Mouse (Mus musculus): ENCODE results near the gene Lrrn3. TPM values are rescaled to one million over a fixed set of nuclear protein-coding genes. Genes with fewer than 3 reads are reported as not detected.

Gene Lrrn3
- total RNA-seq (2021) (10 to 100 TPM; 35.5 to 35.7 TPM), polyA plus RNA-seq (2012; rRNA removed) (1.8 and 2.2 TPM in 2 replicates)
- long read RNA-seq, transcript Lrrn3-201 (2 exons, 3,865 nt), result major isoform, 25 of 29 reads
- long read RNA-seq, partial matches to known transcripts, result 0 of 29 reads
- long read RNA-seq, other reads (novel, unspliced or antisense), result 4 of 29 reads

GRCm38 (mm10) chr12:41486331-41486730, at the start of gene Lrrn3:
Lrrn3 (minus strand) TSS chr12:41486431.
- no peak for DNase-seq

DNA sequence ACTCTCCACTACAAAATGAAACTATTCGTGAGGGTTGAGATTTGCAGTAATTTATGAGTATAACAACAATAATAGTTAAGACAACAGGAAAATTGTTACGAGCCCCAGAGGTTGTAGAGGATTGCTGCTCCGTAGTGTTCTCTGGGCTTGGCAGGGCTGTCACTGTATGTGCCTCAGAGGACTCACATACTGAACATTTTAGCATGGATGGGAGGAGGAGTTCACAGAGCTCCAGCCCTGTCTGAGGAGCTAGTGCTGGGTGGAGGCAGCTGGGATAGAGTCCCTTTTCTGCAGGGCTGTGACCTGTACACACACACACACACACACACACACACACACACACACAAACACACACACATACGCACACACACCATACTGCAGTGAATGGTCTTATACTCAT, 42.2 kb upstream of the Lrrn3 start:
- DNase-seq, result no peak

GRCm38 (mm10) chr12:41526688-41527087, 40.5 kb upstream of the Lrrn3 start:
- DNase-seq, result no peak

DNA sequence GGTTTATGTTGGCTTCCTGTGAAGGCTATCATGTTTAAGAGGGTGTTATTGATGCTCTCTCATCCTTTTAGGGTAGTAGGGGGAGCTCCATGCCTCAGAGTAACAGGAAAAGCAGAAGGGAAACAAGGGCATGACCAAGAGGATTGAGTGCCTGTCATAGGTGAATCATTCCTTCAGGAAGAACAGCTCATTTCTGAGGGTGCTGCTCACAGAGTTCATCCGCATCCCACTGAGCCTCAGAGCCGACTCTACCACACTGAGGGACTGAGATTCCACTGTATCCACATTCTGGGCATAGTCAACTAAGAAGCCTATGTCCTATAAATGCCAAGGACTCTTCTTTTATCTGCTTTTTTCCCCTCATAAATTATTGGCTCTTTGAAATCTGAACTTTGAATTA, 35.4 kb upstream of the Lrrn3 start:
- DNase-seq, result peak; percentile 52

DNA sequence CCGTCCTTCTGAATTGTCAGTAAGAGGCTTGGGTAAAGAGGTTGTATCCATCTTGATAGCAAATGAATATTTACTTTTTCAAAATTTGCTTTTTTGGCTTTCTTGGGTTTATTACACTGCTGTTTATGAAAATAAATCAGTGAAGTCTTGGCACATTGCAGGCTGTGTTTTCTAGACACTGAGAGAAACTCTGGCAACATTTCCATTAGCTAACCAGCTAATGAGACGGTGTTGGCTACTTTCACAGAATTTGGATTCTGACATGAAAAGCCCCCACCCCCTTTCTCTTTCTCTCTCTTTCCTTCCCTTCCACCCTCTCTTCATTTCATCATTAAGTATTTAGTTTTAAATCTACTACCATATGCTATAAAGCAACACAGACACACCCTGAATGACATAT, 34.1 kb upstream of the Lrrn3 start:
- DNase-seq, result no peak

DNA sequence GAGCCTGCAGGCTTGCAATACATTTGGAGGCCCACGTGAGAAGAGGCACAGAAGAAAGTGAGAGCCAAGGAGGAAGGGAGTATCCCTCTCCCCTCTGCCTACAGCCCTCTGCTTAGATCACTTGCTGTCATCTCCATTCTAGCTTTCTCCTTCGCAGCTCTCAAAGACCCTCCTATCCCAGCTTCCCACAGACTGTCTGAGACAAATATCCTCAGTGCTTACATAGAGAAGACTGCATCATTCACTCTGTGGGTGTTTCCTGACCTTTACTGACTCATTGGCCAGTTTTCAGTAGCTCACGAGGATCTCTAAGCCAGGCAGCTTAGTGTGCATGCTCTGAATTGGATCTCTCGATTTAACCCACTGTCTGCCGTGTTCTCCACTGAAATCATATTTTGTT, 32.7 kb upstream of the Lrrn3 start:
- peak; percentile 50 for DNase-seq

- no peak for DNase-seq
These were observed 24.4 kb upstream of the Lrrn3 start for GRCm38 (mm10) chr12:41510588-41510987.

DNA sequence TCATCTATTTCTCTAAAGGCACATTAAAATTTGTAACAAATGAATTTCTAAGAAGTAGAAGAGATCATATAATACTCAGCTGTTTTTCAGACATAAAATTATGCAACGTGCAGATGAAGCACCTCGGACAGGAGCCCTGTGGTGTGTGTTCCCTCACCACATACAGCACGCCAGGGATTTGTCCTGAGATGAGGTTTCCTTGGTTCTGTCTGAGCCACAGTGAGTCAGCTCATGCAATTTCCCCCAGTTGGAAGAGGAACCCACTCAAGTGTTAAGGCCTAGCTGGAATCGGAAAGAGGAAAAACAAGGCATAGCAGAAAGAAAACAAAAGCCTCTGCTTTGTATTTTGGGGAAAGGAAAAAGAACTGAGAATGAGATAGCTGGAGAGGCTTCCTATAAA, 22.4 kb upstream of the Lrrn3 start:
- DNase-seq, result no peak

DNA sequence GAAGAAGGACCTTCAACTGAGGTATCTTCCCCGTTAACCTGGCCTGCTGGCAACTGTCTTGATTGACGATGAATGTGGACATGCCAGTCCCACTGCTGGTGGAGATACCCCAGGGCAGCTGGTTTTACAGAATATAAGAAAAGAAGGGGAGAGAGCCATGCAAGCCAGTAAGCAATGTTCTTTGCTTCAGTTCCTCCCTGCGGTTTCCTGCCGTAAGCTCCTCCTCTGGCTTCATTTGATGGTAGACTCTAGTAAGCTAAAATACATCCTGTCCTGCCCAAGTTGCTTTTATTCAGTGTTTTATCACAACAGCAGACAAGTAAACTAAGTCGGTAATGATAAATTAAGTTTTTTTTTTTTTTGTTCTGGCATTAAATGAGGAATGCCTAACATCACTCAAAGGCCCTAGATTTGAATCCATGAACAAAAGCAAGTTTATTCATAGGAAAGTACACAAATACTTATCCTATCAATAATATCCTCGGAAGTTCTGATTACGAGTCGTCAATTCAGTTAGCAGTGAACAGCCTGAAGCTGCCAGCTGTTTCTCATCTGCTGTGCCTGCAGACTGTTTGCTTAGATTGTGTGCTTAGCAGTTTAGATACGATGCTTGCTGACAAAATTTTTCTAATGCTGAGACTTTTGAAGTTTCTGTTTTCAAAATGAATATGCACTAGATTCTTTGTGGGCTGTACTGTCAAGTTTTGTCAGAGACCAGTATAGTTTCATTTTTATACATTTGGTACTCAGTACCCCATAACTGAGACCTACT, 14.0 kb upstream of the Lrrn3 start:
- DNase-seq, result no peak

DNA sequence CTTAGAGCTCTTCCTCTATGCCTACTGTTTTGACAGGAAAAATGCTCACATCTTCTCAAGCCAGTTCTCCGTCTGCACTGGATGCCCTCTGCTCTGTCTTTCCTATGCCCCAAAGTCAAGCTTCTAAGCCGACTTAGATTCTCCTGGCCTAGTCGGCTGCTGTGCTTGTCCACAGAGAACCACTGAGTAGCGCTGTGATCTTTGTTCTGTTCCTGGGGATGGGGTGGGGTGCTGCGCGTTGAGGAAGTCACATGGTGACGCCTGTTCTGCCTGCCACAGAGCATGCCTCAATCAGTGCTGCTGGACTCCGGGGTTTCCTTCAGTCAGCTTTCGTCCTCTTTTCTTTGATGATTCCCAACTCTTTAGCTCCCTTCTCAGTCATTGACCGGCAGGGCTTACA, 8.4 kb upstream of the Lrrn3 start:
- DNase-seq, result no peak

DNA sequence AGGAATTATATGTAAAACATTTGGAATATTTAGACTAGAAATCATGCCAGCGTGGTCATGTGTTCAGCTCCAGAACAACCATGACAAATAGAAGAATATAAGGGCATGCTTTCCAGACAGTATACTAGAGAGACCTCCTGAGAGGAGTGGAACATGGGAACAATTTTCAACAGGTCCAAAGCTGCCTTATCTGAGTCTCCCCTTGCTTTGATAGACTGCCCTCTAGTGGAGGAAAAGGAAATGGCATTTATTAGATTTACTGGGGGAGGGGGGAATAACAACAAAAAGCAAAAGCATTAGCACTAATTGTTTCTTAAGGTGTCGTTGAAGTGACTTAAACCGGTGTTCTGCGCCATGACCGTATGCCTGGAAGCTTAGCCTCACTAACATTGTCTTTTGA, 774 bp upstream of the Lrrn3 start:
- peak; percentile 31 for DNase-seq

DNA sequence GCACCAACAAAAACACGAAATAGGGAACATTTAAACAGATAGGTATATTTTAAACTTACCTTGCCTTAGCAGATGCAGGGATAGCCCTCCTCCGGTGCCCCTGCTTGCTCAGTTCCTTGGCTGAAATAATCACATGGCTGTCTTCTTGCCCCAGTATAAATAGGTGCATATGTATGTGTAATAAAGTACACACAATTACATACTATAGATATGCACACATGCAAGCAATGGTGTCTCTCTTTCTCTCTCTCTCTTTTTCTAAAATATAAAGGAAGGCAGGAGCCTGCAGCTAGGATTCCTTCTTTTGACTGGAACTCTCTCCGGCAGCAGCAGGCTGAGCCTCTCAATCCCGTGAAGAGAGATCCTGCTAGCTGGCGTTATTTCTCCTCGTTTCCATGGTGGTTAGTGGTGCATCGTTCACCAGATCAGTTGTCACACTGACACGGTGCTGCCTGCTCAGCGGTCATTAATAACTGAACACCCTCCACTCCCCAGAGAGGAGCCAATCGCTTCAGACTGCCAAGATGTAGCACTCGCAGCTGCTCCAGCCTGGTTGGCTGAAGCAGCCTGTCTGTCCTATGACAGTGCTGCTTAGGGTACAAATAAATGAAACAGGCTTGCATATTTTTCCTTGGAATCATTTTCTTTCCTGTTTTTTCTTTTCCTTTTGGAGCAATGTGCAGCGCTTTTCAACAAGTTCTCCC, 567 bp downstream of the Lrrn3 start:
- peak; percentile 88 for DNase-seq

GRCm38 (mm10) chr12:41484689-41485511, 1.3 kb downstream of the Lrrn3 start:
- DNase-seq, result peak; percentile 43

DNA sequence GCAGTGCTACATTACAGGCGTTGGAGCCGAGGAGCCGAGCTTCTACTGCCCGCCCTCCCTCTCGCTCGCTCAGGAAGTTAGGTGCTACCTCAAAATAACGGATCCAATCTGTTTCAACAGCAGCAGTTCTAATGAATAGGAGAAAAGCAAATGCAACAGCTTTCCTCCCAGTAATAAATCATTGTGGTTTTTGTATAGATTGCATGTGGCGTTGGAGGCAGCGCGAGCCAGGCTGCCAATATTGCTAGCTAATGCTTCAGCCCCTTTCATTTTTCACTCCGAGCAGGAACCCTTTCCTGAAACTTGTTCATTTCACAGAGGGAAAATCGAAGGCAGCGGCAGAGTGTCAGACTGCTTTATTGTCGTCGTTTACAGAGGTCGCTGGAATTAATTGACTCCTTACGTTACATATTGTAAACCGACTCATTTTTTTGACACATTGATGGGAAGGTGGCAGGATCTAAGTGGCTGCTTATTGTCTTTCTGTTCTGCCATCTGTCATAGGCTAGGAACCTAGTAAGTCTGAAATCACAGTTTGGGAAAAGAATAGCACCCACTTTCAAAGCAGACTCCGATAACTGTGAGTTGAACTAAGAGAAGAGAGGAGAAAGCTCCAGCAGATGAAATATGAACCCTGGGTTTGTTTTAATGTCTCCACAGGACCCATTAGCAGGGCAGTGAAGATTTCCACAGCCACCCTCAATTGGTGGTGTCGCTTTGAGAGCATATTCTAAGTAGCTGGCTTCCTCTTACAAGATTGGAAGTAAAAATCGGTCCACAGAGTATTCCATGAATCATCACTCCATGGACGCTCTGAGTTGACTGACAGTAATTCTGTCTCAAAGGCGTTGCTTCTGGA, 2.4 kb downstream of the Lrrn3 start:
- DNase-seq, result peak; percentile 54

GRCm38 (mm10) chr12:41483091-41483592, 3.1 kb downstream of the Lrrn3 start:
- DNase-seq, result peak; percentile 33

GRCm38 (mm10) chr12:41481486-41481885, 4.7 kb downstream of the Lrrn3 start:
- no peak for DNase-seq

DNA sequence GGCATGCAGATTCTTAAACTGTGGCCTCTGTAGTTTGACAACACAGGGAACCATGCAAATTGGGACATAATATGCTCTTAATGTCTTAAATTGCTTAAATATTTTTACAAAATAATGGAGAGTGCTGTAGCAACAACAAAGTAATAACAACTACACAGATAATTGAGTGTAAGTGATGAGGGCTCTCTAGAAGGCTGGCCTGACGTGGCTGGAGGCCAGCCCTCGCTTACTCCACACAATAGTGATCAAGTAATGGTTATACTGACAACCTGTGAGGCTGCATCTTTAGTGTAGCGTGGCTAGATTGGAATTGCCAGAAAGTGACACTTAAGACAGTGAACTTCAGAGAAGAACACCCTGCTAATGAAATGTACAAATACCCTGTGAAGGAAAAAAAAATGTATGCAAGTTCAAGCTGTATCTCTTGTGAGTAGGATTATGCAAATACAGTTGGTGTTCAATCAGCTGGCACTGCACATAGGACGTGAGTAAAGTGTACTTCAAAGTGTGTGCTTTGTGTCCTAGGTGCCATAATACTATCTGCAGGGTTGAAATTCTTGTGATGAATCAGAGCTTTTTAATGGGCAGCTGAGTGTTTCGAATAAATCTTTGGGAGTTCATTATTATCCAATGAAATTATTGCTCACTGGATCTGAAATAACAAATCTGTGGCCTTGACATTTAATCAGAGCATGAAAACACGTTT, 17.0 kb downstream of the Lrrn3 start:
- DNase-seq, result peak; percentile 16

- DNase-seq, result no peak
These were observed 17.7 kb downstream of the Lrrn3 start for GRCm38 (mm10) chr12:41468374-41468991.

- peak; percentile 14 for DNase-seq
These were observed 47.8 kb downstream of the Lrrn3 start for GRCm38 (mm10) chr12:41438446-41438845.
